ENCODE assay signal across 27 mouse cellular contexts in the genomic region with DNA sequence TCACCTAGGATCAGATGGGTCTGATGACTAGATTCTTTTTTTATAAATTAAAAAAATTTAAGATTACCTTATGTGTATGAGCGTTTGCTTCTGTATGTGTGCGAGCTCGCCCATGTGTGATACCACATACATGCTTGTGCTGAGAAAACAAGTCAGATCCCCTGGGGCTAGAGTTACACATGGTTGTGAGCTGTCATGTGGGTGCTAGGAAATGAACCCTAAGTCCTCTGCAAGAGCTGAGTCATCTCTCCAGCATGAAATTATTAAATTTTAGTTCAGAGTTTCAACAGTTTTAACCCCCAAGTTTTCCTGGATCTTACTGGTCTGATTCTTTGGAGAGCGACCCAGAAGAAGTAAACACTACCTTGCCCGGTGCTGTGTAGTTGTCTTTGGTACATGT.
DNase-seq lines count a peak whose midpoint lies in the region; ATAC-seq and TF ChIP-seq lines count a peak whose summit lies in the region.
"Had no signal": no experiment of that assay in that cellular context is flagged by ENCODE, and none has a peak within 500 bp of the region (broad histone marks: within the 10 kb centered on the region; RNA-seq: fewer than 3 reads in every experiment).

No protein-coding gene starts in this region.

- no peak overlapping the region for H3K4me2 ChIP-seq in midbrain, embryonic 11.5 days
- no peak overlapping the region for H3K4me2 ChIP-seq in midbrain, postnatal 0 days (ENCODE audit: low read depth, low read length, poor library complexity, severe bottlenecking)
- H3K4me2 ChIP-seq in hindbrain, embryonic 11.5 days (replicated peaks; ENCODE audit: low read depth, low read length), result no peak overlapping the region
- H3K4me2 ChIP-seq: embryonic facial prominence, embryonic 12.5 days; forebrain, embryonic 12.5 days had no signal

- no peaks in the 10 kb centered on the region for H3K79me2 ChIP-seq in MEL (ENCODE audit: control insufficient read depth, insufficient read depth, low read length, poor library complexity)

- TF ChIP-seq POLR2A in MEL (IDR thresholded peaks at IDR 0.05; ENCODE audit: control insufficient read depth in 1 of 2, insufficient read depth in 1 of 2, low read depth in 1 of 2, low read length in 2 of 2, poor library complexity in 1 of 2), result no peak
- no peak for TF ChIP-seq POLR2A in embryonic fibroblast, embryonic 13.5 days (IDR thresholded peaks at IDR 0.05; ENCODE audit: low read depth, low read length)

- TF ChIP-seq CTCF in midbrain, postnatal 0 days (IDR thresholded peaks at IDR 0.05), result no peak
- TF ChIP-seq CTCF in MEL (IDR thresholded peaks at IDR 0.05 in 2 of 3, conservative IDR thresholded peaks at IDR 0.05 in 1 of 3; ENCODE audit: control insufficient read depth in 1 of 3, insufficient read depth in 1 of 3, low read depth in 2 of 3, low read length in 3 of 3, poor library complexity in 1 of 3, severe bottlenecking in 1 of 3), result no peak
- TF ChIP-seq CTCF in embryonic fibroblast, embryonic 13.5 days (IDR thresholded peaks at IDR 0.05; ENCODE audit: borderline replicate concordance, insufficient read depth, low read length), result no peak

- H3K27me3 ChIP-seq in midbrain, embryonic 11.5 days (ENCODE audit: control insufficient read depth, insufficient read depth, low read length), result no peaks in the 10 kb centered on the region
- H3K27me3 ChIP-seq in midbrain, postnatal 0 days (ENCODE audit: insufficient read depth, low read length), result no peaks in the 10 kb centered on the region
- H3K27me3 ChIP-seq in MEL (ENCODE audit: control insufficient read depth in 1 of 2, insufficient read depth in 2 of 2, low read length in 2 of 2), result no peaks in the 10 kb centered on the region
- no peaks in the 10 kb centered on the region for H3K27me3 ChIP-seq in hindbrain, embryonic 11.5 days (ENCODE audit: control insufficient read depth, insufficient read depth, low read length)
- H3K27me3 ChIP-seq: CH12.LX; embryonic facial prominence, embryonic 12.5 days; forebrain, embryonic 12.5 days; Patski had no signal

- TF ChIP-seq RAD21 in MEL (IDR thresholded peaks at IDR 0.05; ENCODE audit: low read depth, low read length), result no peak

- H3K4me1 ChIP-seq in midbrain, embryonic 11.5 days (ENCODE audit: control insufficient read depth, insufficient read depth, low read length), result no peaks in the 10 kb centered on the region
- H3K4me1 ChIP-seq in midbrain, postnatal 0 days (ENCODE audit: insufficient read depth, low read length), result no peaks in the 10 kb centered on the region; the same call in 1 of the 2 replicates
- H3K4me1 ChIP-seq in MEL (ENCODE audit: control insufficient read depth in 1 of 2, insufficient read depth in 2 of 2, low read length in 2 of 2), result no peaks in the 10 kb centered on the region
- peaks cover 6% of the 10 kb centered on the region for H3K4me1 ChIP-seq in embryonic fibroblast, embryonic 13.5 days (ENCODE audit: control insufficient read depth, insufficient read depth, low read length)
- no peaks in the 10 kb centered on the region for H3K4me1 ChIP-seq in hindbrain, embryonic 11.5 days (replicated peaks; ENCODE audit: control insufficient read depth, insufficient read depth, low read length)
- H3K4me1 ChIP-seq: embryonic facial prominence, embryonic 10.5 days; embryonic facial prominence, embryonic 12.5 days; forebrain, embryonic 10.5 days had no signal

- WGBS in midbrain, embryonic 11.5 days, result 97% methylated on average over 5 of the region's 5 CpGs
- 95% methylated on average over 5 of the region's 5 CpGs for WGBS in midbrain, postnatal 0 days
- WGBS in hindbrain, embryonic 11.5 days, result 98% methylated on average over 5 of the region's 5 CpGs

- H3K36me3 ChIP-seq in midbrain, embryonic 11.5 days (ENCODE audit: control insufficient read depth, insufficient read depth, low read length), result peaks cover 8% of the 10 kb centered on the region
- H3K36me3 ChIP-seq in midbrain, postnatal 0 days (ENCODE audit: insufficient read depth, low read length), result peaks cover 12% of the 10 kb centered on the region
- peaks cover 0 to 7% of the 10 kb centered on the region in 2 experiments; a peak in 2 of 4 replicates for H3K36me3 ChIP-seq in MEL (ENCODE audit: control insufficient read depth in 1 of 2, insufficient read depth in 2 of 2, low read length in 2 of 2)
- H3K36me3 ChIP-seq in hindbrain, embryonic 11.5 days (ENCODE audit: control insufficient read depth, insufficient read depth, low read length), result peaks cover 3% of the 10 kb centered on the region; the same call in 1 of the 2 replicates

- H3K4me3 ChIP-seq in midbrain, embryonic 11.5 days (ENCODE audit: low read depth, low read length), result no peak overlapping the region
- H3K4me3 ChIP-seq in midbrain, postnatal 0 days (ENCODE audit: low read depth, low read length), result no peak overlapping the region
- H3K4me3 ChIP-seq in MEL (ENCODE audit: control insufficient read depth in 1 of 2, insufficient read depth in 1 of 2, low read depth in 2 of 2, low read length in 2 of 2), result no peak overlapping the region
- H3K4me3 ChIP-seq in embryonic fibroblast, embryonic 13.5 days (ENCODE audit: insufficient read depth, low read length), result no peak overlapping the region
- no peak overlapping the region for H3K4me3 ChIP-seq in hindbrain, embryonic 11.5 days (ENCODE audit: low read depth, low read length)
- H3K4me3 ChIP-seq: embryonic facial prominence, embryonic 10.5 days; embryonic facial prominence, embryonic 12.5 days; erythroblast, embryonic 14.5 days; forebrain, embryonic 10.5 days; forebrain, embryonic 12.5 days had no signal

- peak; percentile 62 for DNase-seq in midbrain, embryonic 11.5 days (ENCODE audit: low spot score, missing footprints)
- DNase-seq in midbrain, postnatal 0 days (ENCODE audit: low spot score), result no peak
- DNase-seq in 416B (ENCODE audit: low read depth), result peak; percentile 68
- peak; percentile 13 for DNase-seq in MEL (ENCODE audit: low read depth, low spot score)
- no peak for DNase-seq in cerebellum, adult 9-11 months
- DNase-seq in cerebellum, postnatal 25 days, result no peak
- DNase-seq in hindbrain, embryonic 11.5 days (ENCODE audit: low spot score), result no peak
- DNase-seq: adrenal gland, adult 8-10 months; adrenal gland, postnatal 14 days; adrenal gland, postnatal 36 days; cerebellum, adult 11-12 months; cerebellum, adult 2 months; cerebellum, adult 9-10 months; cerebellum, postnatal 14 days had no signal

- no peaks in the 10 kb centered on the region for H3K9me3 ChIP-seq in midbrain, embryonic 11.5 days (ENCODE audit: control insufficient read depth, low read length)
- no peaks in the 10 kb centered on the region for H3K9me3 ChIP-seq in midbrain, postnatal 0 days (ENCODE audit: low read length)
- H3K9me3 ChIP-seq in MEL (replicated peaks; ENCODE audit: insufficient read depth, low read length), result no peaks in the 10 kb centered on the region
- no peaks in the 10 kb centered on the region for H3K9me3 ChIP-seq in hindbrain, embryonic 11.5 days (ENCODE audit: control insufficient read depth, low read length)
- H3K9me3 ChIP-seq: embryonic facial prominence, embryonic 10.5 days; embryonic facial prominence, embryonic 12.5 days; forebrain, embryonic 10.5 days; forebrain, embryonic 12.5 days; G1E had no signal

- ATAC-seq in midbrain, embryonic 11.5 days (ENCODE audit: low FRiP score), result no peak
- ATAC-seq in midbrain, postnatal 0 days (ENCODE audit: low FRiP score), result no peak
- no peak for ATAC-seq in hindbrain, embryonic 11.5 days (ENCODE audit: low FRiP score)
- ATAC-seq: activated CD4-positive, CD25-positive, alpha-beta regulatory T cell, adult 4 months; CD4-positive, CD25-positive, alpha-beta regulatory T cell, adult 4 months; forebrain, embryonic 14.5 days; forebrain, embryonic 16.5 days; Patski had no signal

- no peak for TF ChIP-seq EP300 in MEL (IDR thresholded peaks at IDR 0.05; ENCODE audit: low read depth in 1 of 2, low read length in 2 of 2)

- no peak overlapping the region for H3K9ac ChIP-seq in midbrain, embryonic 11.5 days (ENCODE audit: low read length)
- H3K9ac ChIP-seq in midbrain, postnatal 0 days (replicated peaks; ENCODE audit: low read length, poor library complexity, severe bottlenecking), result no peak overlapping the region
- no peak overlapping the region for H3K9ac ChIP-seq in MEL (ENCODE audit: control insufficient read depth, low read depth, low read length, poor library complexity, severe bottlenecking)
- H3K9ac ChIP-seq in hindbrain, embryonic 11.5 days (ENCODE audit: low read depth, low read length), result no peak overlapping the region
- H3K9ac ChIP-seq: embryonic facial prominence, embryonic 12.5 days; forebrain, embryonic 12.5 days had no signal

- no peak overlapping the region for H3K27ac ChIP-seq in midbrain, embryonic 11.5 days (ENCODE audit: low read depth, low read length)
- H3K27ac ChIP-seq in midbrain, postnatal 0 days (ENCODE audit: low read depth, low read length), result no peak overlapping the region
- H3K27ac ChIP-seq in MEL (ENCODE audit: control insufficient read depth, low read depth, low read length), result no peak overlapping the region
- H3K27ac ChIP-seq in embryonic fibroblast, embryonic 13.5 days (ENCODE audit: insufficient read depth, low read length), result 0 out of 2 replicates have a peak overlapping the region, but pooled peaks have one; percentile 32
- H3K27ac ChIP-seq in hindbrain, embryonic 11.5 days (ENCODE audit: low read depth, low read length), result no peak overlapping the region
- H3K27ac ChIP-seq: embryonic facial prominence, embryonic 10.5 days; embryonic facial prominence, embryonic 12.5 days; forebrain, embryonic 10.5 days; forebrain, embryonic 12.5 days had no signal

TF ChIP-seq in MEL, 35 proteins besides CTCF, POLR2A, EP300 and RAD21:
- TF ChIP-seq SIN3A (IDR thresholded peaks at IDR 0.05; ENCODE audit: low read length) (no peak), ZKSCAN1 (IDR thresholded peaks at IDR 0.05; ENCODE audit: low read depth, low read length) (no peak), MAZ (IDR thresholded peaks at IDR 0.05; ENCODE audit: low read depth, low read length) (no peak), ZNF384 (IDR thresholded peaks at IDR 0.05; ENCODE audit: low read depth, low read length) (no peak), SMC3 (IDR thresholded peaks at IDR 0.05; ENCODE audit: low read depth, low read length) (no peak), UBTF (IDR thresholded peaks at IDR 0.05; ENCODE audit: borderline replicate concordance, insufficient read depth, low read depth, low read length) (no peak)

Comparison
In these comparisons a context has a peak if more than half of its experiments do, and no peak if none do; other contexts are left out.
1. DNase-seq: peak in midbrain, embryonic 11.5 days (single experiment), 416B (single experiment) and MEL (single experiment); none in midbrain, postnatal 0 days (single experiment), cerebellum, adult 9-11 months (single experiment), cerebellum, postnatal 25 days (0 of 2) and hindbrain, embryonic 11.5 days (single experiment).